Mouse (Mus musculus) limb, embryonic 15.5 days (tissue): ENCODE data around the gene Ccdc85c. TPM values are rescaled to one million over a fixed set of nuclear protein-coding genes. Genes with fewer than 3 reads are reported as not detected.
A peak's percentile ranks its signal among the peaks of the same experiment; 100 is the strongest.

Experiments
- ATAC-seq: fragments of 200-750 bp; cut with Nextera tagmentation; 2 replicates; pipeline ENCODE4 v1.8.0; 2017; ENCODE audit warnings: low read depth, moderate TSS enrichment; ENCODE audit not compliant: insufficient number of reproducible peaks, low FRiP score, low TSS enrichment
- H3K27ac ChIP-seq: fragments of 300-500 bp; sonication (generic); 2 replicates; pipeline ENCODE4 v1.5.1; 2015; ENCODE audit warnings: moderate library complexity, mild to moderate bottlenecking, inconsistent platforms
- H3K27me3 ChIP-seq: fragments of 300-500 bp; sonication (generic); 2 replicates; pipeline ENCODE4 v1.6.1; 2015; ENCODE audit warnings: inconsistent platforms
- H3K36me3 ChIP-seq: fragments of 300-500 bp; sonication (generic); 2 replicates; pipeline ENCODE4 v1.6.1; 2015; ENCODE audit warnings: inconsistent platforms
- H3K4me1 ChIP-seq: fragments of 300-500 bp; sonication (generic); 2 replicates; pipeline ENCODE4 v1.6.1; 2015; ENCODE audit warnings: inconsistent platforms
- H3K4me2 ChIP-seq: fragments of 300-500 bp; sonication (generic); 2 replicates; pipeline ENCODE4 v1.6.1; 2015; ENCODE audit warnings: mild to moderate bottlenecking, inconsistent platforms
- H3K4me3 ChIP-seq: fragments of 300-500 bp; sonication (generic); 2 replicates; pipeline ENCODE4 v1.5.1; 2015; ENCODE audit warnings: mild to moderate bottlenecking, inconsistent platforms
- H3K9ac ChIP-seq: fragments of 300-500 bp; sonication (generic); 2 replicates; pipeline ENCODE4 v1.6.1; 2015; ENCODE audit warnings: inconsistent platforms
- H3K9me3 ChIP-seq: fragments of 300-500 bp; sonication (generic); 2 replicates; pipeline ENCODE4 v1.6.1; 2016; ENCODE audit warnings: inconsistent platforms
- WGBS: fragments of 180-500 bp; shearing (Covaris S2); methylation state at CpG from one replicate; pipeline ENCODE4 v1.1.7; 2015; 5-methylcytosine and 5-hydroxymethylcytosine counted together
- polyA plus RNA-seq: library from polyadenylated mRNA; unstranded; fragments of >200 nt; fragmentation: Nextera tagmentation; extraction: Ambion mirVana; gene quantifications from 2 replicates; pipeline ENCODE4 v1.2.1, GENCODE M21; 2015

The Ccdc85c gene
- polyA plus RNA-seq, 1 experiment from 2014 or later: 4.7 TPM

DNA sequence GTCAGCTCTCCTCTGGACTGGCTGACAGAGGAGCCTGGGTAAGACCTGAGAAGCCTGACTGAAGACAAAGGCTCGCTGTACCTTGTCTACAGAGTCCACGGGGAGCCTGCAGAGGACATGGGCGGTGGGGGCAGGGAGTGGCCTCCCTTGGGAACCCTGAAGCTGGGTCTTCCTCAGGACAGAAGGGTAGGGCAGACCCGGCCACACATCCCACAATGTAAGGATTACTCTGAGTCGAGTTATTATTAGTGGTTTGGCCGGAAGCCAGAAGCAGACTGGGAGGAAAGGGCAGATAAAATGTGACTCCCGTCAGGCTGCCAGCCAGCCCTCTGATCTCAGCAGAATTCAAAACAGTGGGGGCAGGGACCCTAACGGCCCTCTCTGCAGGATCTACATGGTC is 30.4 kb downstream of the Ccdc85c start:
- WGBS: 9% methylated on average over 8 of the region's 8 CpGs
- ATAC-seq: 0 out of 2 replicates have a peak, but pooled peaks have one; percentile 38
- Histone ChIP-seq H3K4me3 (no peak overlapping the region), H3K27ac (no peak overlapping the region), H3K27me3 (no peaks in the 10 kb centered on the region), H3K4me2 (no peak overlapping the region), H3K36me3 (no peaks in the 10 kb centered on the region), H3K9ac (no peak overlapping the region), H3K4me1 (peaks cover 66% of the 10 kb centered on the region), H3K9me3 (no peaks in the 10 kb centered on the region)

DNA sequence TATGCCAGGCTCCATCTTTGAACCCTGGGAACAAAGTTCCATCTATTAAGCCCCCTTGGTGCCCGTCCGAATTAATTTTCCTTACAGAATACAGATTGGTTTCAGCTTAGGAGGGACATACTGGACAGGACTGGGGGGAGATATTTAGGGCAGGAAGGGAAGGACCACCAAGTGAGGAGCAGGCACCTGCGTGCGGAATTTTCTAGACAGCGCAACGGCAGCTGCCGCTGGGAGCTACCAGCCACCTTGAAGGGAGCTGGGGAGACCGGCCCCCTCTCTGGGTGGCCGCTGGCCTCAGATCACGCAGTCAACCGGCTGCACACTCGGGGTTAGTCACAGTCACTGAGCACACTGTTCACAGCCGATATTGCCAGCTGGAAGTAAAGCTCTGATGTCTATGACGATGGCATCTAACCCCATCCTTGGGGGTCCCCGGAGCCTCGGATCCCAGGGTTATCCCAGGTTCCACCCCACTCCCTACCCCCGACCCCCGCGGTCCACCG is 32.9 kb downstream of the Ccdc85c start:
- Histone ChIP-seq H3K4me2 (no peak overlapping the region), H3K4me1 (peaks cover 75% of the 10 kb centered on the region), H3K9ac (no peak overlapping the region), H3K4me3 (no peak overlapping the region), H3K36me3 (no peaks in the 10 kb centered on the region), H3K27ac (no peak overlapping the region), H3K27me3 (no peaks in the 10 kb centered on the region), H3K9me3 (no peaks in the 10 kb centered on the region)
- ATAC-seq: no peak
- WGBS: 80% methylated on average over 20 of the region's 20 CpGs

DNA sequence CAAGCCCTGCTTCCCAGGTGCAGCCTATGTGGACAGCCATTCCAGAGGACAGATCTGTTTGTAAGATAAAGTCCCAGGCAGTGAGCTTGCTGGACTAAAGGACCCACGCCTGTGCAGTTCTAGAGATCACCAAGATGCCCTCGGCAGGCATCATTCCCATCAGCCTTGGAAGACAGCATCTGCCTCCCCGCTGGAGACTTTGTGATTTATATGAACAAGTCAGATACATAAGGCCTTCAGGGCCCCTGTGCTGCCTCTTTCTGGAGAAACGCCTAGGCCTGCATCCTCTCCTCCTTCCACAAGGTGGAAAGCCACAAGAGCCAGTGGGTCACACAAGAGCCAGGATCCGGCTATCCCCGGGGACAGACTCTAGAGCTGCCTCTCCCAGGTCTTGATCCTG is 33.6 kb downstream of the Ccdc85c start:
- Histone ChIP-seq H3K4me1 (peaks cover 76% of the 10 kb centered on the region), H3K36me3 (no peaks in the 10 kb centered on the region), H3K4me3 (no peak overlapping the region), H3K9ac (no peak overlapping the region), H3K4me2 (no peak overlapping the region), H3K27me3 (no peaks in the 10 kb centered on the region), H3K9me3 (no peaks in the 10 kb centered on the region), H3K27ac (no peak overlapping the region; the same call in 1 of the 2 replicates)
- no peak for ATAC-seq
- 51% methylated on average over 6 of the region's 6 CpGs for WGBS

DNA sequence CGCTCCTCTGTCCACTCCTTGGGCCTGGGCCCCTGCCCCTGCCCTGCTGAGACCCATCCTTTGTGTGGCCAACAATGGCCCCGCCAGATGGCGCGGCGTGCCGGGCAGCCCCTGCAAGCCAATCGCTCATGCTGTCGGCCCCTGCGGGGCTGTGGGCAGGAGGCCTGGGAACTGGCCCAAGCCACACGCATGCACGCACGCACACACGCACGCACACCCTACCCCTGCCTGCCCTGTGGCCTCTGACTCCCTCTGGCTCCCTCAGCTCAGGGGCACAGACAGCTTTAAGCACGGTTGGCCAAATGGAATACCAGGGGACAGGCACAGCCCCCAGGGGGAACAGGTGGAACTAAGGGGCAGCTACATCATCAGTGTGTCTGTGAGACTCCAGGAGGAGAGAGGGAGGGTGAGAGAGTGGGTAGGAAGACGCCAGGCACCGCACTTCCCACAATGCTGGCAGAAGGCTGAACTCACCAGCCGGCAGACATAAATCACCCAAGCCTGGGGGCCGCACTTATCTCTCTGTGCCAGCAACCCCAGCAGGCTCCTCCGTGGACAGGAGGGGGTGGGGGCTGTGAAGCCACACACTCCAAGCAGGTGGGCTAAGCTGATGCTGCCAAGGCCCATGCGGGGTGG is 34.2 kb downstream of the Ccdc85c start:
- no peak overlapping the region for H3K4me2 ChIP-seq
- H3K27me3 ChIP-seq: no peaks in the 10 kb centered on the region
- H3K9me3 ChIP-seq: no peaks in the 10 kb centered on the region
- no peaks in the 10 kb centered on the region for H3K36me3 ChIP-seq
- no peak overlapping the region for H3K27ac ChIP-seq
- H3K9ac ChIP-seq: no peak overlapping the region
- H3K4me3 ChIP-seq: no peak overlapping the region
- peaks cover 77% of the 10 kb centered on the region for H3K4me1 ChIP-seq
- WGBS: 26% methylated on average over 21 of the region's 21 CpGs
- no peak for ATAC-seq

DNA sequence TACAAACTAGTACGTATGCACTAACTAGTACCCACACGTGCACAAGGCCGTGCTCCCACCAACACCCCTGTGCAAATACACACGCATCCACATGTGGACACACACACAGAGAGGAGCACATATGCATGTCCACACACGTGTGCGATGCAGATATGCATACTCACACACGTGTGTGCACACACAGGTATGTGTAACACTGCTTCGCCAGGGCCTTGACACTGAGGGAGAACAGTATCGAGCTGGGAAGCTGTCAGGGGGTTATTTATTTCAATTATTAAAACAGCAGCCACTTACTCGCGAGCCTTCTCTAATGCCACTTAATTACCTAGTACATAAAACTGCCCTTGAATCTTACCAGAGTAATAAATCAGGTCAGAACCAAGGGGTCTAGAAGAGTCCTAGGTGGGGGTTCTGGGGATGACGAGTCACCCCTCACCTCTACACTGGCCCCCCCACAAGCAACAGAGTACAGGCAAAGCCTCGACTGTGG is 34.8 kb downstream of the Ccdc85c start:
- no peaks in the 10 kb centered on the region for H3K36me3 ChIP-seq
- H3K4me3 ChIP-seq: no peak overlapping the region
- 62% methylated on average over 13 of the region's 13 CpGs for WGBS
- H3K9me3 ChIP-seq: no peaks in the 10 kb centered on the region
- no peak overlapping the region for H3K9ac ChIP-seq
- no peaks in the 10 kb centered on the region for H3K27me3 ChIP-seq
- no peak overlapping the region for H3K4me2 ChIP-seq
- no peak for ATAC-seq
- no peak overlapping the region for H3K27ac ChIP-seq
- H3K4me1 ChIP-seq: peaks cover 77% of the 10 kb centered on the region

DNA sequence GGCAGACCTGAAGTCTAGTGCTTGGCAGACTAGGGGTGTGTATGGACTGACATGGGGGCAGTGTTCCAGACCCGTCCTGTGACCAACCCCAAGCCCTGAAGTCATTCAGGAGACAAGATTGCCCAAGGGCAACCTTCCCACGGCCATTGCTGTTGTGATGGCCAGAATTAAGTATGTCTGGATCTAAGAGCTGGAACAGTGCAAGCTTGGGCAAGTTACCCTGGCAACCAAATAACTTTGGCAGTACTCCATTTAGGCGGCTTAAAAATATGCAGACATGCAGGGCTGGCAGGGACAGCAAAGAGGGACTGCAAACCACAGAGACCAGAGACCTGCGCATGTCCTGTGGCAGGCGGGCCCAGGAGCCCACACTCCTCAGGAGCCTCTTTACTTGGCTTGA is 35.8 kb downstream of the Ccdc85c start:
- peaks cover 75% of the 10 kb centered on the region for H3K4me1 ChIP-seq
- WGBS: 36% methylated on average over 5 of the region's 5 CpGs
- no peaks in the 10 kb centered on the region for H3K9me3 ChIP-seq
- H3K9ac ChIP-seq: no peak overlapping the region
- no peaks in the 10 kb centered on the region for H3K27me3 ChIP-seq
- no peak; the same call in 1 of the 2 replicates for ATAC-seq
- no peak overlapping the region for H3K4me2 ChIP-seq
- H3K36me3 ChIP-seq: no peaks in the 10 kb centered on the region
- H3K4me3 ChIP-seq: no peak overlapping the region
- H3K27ac ChIP-seq: no peak overlapping the region

DNA sequence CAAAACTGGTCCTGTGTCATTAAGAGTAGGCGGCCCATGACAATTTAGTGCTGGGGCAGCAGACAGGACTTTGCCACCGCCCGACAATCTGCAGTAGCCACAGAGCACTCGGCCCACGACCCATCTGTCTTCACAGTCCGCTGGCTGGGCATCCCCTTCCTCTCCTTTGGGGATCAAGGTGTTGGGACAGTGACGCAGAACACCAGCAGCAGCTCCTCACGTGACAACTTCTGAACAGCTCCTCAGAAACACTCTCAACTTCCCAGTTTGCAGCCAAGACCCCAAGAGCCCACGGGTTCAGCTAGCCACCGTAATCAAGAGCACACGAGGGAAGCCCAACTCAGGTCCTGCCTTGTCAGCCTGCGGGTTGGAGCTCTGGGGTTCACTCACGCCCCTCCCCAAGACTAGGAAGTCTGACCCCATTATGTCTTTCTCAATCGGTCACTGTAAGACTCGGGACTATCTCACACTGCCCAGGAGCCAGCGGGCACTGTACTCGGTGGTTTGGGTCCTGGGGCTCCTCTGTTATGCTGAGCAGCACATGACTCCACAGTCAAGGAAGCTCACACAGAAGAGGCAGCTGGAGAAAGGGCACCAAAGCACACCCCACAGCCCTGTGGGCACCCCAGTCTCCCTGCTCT is 36.7 kb downstream of the Ccdc85c start:
- ATAC-seq: no peak
- peaks cover 77% of the 10 kb centered on the region for H3K4me1 ChIP-seq

DNA sequence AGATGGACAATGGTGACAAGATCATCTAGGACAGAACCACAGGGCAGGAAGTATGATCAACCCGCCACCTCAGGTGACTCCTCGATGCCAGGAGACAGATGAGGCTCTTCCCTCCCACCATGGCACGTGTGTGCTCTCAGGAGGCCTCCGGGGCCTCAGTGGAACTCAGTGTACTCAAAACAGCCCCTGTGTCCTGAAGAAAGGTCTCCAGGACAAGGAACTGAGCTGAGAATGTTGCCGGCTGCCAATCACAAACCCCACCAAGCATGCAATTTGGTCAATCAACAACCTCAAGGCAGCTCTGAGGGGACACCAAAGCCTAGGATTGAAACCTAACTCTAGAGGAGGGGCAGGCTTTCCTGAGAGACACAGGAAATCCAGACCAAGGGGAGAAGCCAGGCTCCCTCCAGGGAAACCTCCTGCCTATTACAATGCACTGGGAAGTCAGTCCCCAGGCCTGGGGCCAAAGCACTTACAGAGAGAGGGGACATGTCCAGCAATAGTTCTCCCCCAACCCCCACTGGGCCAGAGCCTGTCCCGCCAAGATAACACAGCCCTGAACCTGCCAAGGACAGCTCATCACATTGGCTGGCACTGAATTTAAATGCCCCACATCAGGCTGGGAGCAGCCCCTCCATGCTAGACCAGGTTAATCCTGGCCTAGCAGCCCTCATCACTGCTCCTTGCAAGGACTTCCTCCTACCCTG is 37.8 kb downstream of the Ccdc85c start:
- WGBS: 78% methylated on average over 6 of the region's 6 CpGs
- peaks cover 77% of the 10 kb centered on the region for H3K4me1 ChIP-seq
- H3K27me3 ChIP-seq: no peaks in the 10 kb centered on the region
- no peaks in the 10 kb centered on the region for H3K9me3 ChIP-seq
- H3K4me3 ChIP-seq: no peak overlapping the region
- no peaks in the 10 kb centered on the region for H3K36me3 ChIP-seq
- no peak overlapping the region for H3K27ac ChIP-seq
- ATAC-seq: no peak
- H3K4me2 ChIP-seq: no peak overlapping the region
- H3K9ac ChIP-seq: no peak overlapping the region

More for the DNA sequence above, 36.7 kb downstream of the Ccdc85c start:
- 79% methylated on average over 17 of the region's 17 CpGs for WGBS
- H3K27me3 ChIP-seq: no peaks in the 10 kb centered on the region
- no peak overlapping the region for H3K4me3 ChIP-seq
- H3K4me2 ChIP-seq: no peak overlapping the region
- no peak overlapping the region for H3K9ac ChIP-seq
- H3K27ac ChIP-seq: no peak overlapping the region
- no peaks in the 10 kb centered on the region for H3K36me3 ChIP-seq
- H3K9me3 ChIP-seq: no peaks in the 10 kb centered on the region

DNA sequence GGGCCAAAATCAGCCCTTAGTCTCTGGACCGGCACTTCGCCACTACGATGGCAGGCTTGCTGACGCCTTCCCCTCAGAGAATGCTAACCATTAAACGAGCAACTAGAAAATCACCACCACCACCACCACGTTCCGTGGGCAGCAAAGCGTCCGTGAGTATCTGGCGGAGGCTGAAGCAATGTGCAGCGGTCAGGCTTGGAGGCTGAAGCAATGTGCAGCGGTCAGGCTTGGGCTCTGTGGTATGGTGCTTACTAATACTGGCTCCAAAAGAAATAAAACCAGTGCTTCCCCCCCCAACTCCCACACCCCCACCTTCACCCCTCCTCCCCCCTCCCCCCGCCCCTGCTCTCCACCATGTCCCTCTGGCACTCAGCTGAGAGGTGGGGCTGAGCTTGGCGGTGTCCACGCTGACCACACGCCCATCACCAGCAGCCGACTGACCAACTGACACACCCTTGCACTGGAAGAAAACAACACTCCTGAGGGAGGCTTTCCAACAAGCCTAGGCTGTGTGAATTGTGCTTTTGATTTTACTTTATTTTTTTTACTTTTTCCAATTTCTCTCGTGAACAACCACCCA is 39.2 kb downstream of the Ccdc85c start:
- 64% methylated on average over 18 of the region's 18 CpGs for WGBS
- no peak overlapping the region for H3K9ac ChIP-seq
- no peak overlapping the region for H3K4me3 ChIP-seq
- H3K4me1 ChIP-seq: peaks cover 75% of the 10 kb centered on the region
- no peaks in the 10 kb centered on the region for H3K9me3 ChIP-seq
- peak; percentile 22; the same call in 1 of the 2 replicates for ATAC-seq
- no peaks in the 10 kb centered on the region for H3K36me3 ChIP-seq
- H3K4me2 ChIP-seq: no peak overlapping the region
- no peaks in the 10 kb centered on the region for H3K27me3 ChIP-seq
- H3K27ac ChIP-seq: peak overlapping the region; percentile 57; the same call in 1 of the 2 replicates

DNA sequence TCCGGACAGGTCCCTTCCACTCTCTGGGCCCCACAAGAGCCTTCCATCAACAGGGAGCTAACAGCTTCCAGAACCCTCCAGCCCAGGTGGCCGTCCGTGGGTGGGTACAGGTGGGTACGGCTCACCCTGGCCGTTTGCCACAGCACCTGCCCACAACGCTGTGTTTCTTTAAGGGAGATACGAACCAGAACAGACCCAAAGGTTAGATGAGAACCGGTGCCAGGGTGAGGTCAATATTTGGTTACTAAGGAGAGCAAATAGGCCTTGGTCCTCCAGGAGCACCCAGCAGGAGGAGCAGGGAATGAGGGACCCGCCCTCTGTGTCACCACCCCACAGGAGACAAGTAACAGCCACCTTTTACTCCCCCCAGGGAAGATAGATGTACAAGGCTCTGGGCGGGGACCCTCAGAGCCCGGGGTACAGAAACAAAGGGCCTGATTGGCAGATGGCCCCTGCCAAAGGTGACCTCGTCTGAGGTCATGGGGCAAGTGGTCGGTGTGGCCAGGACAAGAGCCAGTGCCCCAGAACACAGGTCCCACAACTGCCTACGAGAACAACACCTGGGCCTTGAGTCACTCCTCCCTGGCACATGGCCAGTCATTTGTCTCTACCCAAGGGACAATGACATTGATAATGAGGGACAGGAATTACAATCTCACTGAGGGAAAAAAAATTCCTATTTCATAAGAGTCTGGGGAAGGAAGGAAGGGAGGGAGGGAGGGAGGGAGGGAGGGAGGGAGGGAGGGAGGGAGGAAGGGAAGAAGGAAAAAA is 40.2 kb downstream of the Ccdc85c start:
- Histone ChIP-seq H3K9me3 (no peaks in the 10 kb centered on the region), H3K4me2 (no peak overlapping the region), H3K36me3 (no peaks in the 10 kb centered on the region), H3K27me3 (no peaks in the 10 kb centered on the region), H3K9ac (no peak overlapping the region), H3K27ac (no peak overlapping the region), H3K4me1 (peaks cover 67% of the 10 kb centered on the region), H3K4me3 (no peak overlapping the region)
- WGBS: 76% methylated on average over 14 of the region's 14 CpGs
- no peak for ATAC-seq

DNA sequence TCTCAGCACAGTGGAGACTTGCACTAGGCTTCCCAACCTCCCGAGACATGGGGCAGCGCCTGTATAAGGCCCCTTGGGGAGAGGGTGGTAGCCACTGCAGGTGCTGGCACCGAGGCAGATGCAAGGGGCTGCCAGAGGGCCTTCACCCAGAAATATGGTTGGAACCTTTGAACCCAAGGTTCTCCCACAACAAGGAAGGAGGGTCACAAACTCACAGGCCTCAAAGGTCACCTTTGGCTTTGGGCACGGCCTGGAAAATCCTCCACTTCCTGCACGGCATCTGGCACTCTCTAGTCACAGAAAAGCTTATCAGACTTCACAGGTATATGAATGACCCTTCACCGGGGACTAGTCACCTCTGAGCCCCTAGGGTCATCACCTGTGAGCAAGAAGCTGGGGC is 41.5 kb downstream of the Ccdc85c start:
- WGBS: 78% methylated on average over 6 of the region's 6 CpGs
- peaks cover 62% of the 10 kb centered on the region for H3K4me1 ChIP-seq
- ATAC-seq: no peak

More for the DNA sequence above, 41.5 kb downstream of the Ccdc85c start:
- no peak overlapping the region for H3K9ac ChIP-seq
- no peak overlapping the region for H3K27ac ChIP-seq
- no peaks in the 10 kb centered on the region for H3K36me3 ChIP-seq
- H3K9me3 ChIP-seq: no peaks in the 10 kb centered on the region
- no peak overlapping the region for H3K4me3 ChIP-seq
- no peak overlapping the region for H3K4me2 ChIP-seq
- no peaks in the 10 kb centered on the region for H3K27me3 ChIP-seq
